Mouse (Mus musculus): ENCODE data around the gene Uchl5. TPM values are rescaled to one million over a fixed set of nuclear protein-coding genes. Genes with fewer than 3 reads are reported as not detected.

The Uchl5 gene
- total RNA-seq, 2 experiments from 2014 or later: 19.6 to 28.3 TPM

DNA sequence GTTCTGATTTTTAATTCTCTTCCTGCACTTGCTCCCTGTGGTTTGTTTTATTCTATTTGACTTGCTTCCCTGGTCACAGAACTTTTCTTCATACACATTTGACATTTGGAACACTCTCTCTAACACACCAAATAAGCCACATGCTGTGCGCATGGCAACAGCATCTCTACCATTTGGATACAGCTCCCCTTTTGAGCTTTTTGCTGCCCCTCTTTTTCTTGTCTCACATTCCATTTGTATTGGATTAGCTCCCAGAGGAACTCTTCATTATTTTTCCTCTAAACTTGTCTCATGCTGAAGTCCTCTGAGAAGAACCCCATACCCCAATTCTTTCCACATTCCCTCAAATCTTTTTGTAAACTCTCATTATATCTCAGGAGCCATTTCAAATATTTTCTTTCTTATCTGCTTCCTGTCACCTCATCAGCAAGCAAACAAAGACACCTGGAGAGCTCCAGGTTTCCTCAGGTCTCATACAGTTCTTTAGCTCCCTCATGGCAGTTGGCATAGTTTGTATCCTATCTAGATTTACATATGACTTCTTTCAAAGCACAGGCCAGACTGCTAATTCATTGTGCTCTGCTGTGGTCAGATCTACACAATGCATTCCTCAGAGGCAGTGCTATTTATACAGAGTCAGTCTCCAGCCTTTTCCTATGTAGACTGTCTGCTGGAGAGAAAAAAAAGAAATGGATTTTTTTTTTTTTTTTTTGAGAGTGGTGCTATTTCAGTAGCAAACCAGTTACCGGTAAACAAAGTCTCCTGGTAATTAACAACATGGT is 43.2 kb downstream of the Uchl5 start:
- intact Hi-C loops (cut with DNase I): no loop called here
- no peak for TF ChIP-seq CTCF (IDR thresholded peaks at IDR 0.05)
- no peak for DNase-seq
- no peak overlapping the region for H3K4me3 ChIP-seq
- no peak overlapping the region for H3K27ac ChIP-seq

DNA sequence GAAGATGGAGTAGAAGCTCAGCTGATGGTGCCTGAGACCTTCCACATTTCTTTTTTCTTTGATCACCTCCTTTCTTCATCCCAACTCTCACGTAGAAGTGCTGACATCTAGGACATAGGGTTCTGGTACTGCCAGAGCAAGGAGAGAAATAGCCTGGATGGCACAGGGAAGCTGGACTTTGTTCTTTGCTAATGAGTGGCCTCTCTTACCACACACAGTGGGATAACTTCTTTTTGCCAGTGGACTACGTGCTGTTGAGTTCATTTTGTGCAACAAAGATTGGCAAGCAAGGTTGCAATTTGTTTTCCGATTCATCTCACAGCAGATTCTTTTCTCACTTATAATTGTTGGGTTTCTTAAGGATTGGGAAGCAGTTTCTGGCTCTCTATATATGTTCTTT is 45.6 kb downstream of the Uchl5 start:
- no peak for DNase-seq
- intact Hi-C loops (cut with DNase I): no loop called here
- TF ChIP-seq CTCF (IDR thresholded peaks at IDR 0.05): no peak
- Histone ChIP-seq H3K27ac (no peak overlapping the region), H3K4me3 (no peak overlapping the region)

DNA sequence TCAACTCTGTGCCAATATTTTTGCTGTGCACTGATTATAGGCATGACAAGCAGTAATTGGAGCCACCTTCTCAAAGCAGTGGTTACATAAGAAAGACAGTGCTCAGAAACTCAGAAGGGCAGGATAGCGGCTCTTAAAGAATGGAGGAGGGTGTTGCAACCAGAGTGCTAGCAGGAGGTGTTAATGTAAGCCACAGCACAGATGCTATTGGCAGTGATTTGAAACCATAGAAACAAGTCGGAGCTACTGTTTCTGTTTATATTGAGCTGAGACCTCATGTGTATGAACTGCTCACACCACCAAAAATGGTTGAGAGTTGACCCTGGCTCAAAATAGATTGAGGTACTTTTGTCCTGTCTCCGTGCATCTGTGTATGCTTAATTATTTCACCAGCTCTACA is 53.6 kb downstream of the Uchl5 start:
- intact Hi-C loops (cut with DNase I): no loop called here
- no peak for DNase-seq
- Histone ChIP-seq H3K27ac (peak overlapping the region; percentile 24; the same call in 1 of the 2 replicates), H3K4me3 (no peak overlapping the region)
- no peak for TF ChIP-seq CTCF (IDR thresholded peaks at IDR 0.05)

DNA sequence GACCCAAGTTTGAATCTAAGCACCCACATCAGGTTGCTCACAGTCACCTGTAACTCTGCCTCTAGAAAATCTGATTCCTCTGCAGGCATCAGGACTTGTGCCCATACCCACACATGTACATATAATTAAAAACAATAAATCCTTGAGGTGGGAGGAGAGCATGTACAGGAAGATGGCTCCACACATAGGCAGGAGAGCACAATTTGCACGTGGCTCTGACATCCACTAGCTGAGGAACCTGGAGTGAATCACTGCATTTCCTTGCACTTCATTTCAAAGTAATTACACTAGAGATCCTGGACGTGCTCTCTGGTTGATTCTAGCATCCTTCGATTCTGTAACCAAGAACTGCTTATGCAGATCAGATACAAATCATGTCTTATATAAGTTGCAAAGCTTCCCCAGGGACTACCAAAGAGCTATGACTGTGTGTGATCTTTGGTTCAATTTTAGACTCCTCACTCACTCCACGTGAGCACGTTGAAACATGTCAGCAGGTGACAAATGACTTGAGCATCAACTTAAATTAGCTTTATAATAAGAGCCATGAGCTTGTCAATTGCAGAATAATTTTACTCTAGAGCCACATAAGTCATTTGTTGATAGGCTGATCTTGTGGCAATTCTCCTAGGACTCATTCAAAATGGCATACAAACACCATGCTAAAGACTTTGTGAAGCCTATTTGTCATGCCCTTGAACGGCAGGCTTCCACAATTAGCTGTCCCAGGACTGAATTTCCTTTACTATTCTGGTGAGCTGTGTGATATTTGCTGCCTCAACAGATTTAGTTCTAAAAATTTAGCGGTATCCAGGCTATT is 59.5 kb downstream of the Uchl5 start:
- intact Hi-C loops (cut with DNase I): no loop called here
- Histone ChIP-seq H3K4me3 (no peak overlapping the region), H3K27ac (peak overlapping the region; percentile 55)
- DNase-seq: no peak
- TF ChIP-seq CTCF (IDR thresholded peaks at IDR 0.05): no peak

DNA sequence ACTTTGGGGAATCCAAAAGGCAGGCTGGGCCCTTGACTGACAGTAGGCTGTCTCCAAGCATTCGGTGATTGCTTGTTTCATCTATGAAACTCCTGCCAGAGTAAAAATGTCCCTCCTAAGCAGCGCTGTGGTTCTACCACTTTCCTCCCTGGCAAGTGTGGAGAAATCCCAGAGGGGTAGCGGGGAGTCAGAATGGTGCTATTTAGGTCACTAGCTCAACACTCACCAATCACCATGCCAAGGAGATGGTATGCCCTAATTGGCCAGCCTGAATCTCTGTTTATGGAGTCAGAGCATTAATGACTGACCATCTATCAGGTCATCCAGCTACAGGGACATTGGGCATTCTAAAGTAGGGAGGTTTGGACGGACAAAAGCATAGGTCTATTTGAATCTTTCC is 60.6 kb downstream of the Uchl5 start:
- DNase-seq: peak; percentile 54
- peak overlapping the region; percentile 55 for H3K27ac ChIP-seq
- intact Hi-C loops (cut with DNase I): no loop called here
- H3K4me3 ChIP-seq: no peak overlapping the region
- TF ChIP-seq CTCF (IDR thresholded peaks at IDR 0.05): no peak

DNA sequence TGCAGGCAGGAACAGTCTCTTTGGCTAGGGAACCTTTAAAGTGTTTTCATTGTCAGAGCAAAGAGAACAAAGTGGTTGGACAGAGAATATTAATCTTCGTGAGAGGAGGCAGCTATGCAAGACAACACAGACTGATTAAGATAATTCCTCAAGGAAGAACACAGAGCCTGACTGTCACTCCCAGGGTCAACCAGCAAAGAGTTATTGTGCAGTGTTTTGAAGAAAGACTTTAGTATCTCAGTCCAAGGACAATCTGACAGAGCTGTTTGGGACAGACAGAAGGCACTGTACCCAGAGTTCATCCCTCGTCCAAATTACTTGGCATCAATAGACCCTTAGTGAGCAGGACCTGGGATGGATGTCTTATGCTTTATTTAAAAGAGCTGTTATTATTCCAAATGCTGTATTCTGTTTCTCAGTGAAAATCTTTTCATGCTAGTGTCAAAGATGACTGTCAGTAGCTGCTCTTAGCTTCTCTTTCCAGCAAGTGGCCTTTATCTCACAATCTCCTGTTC is 61.9 kb downstream of the Uchl5 start:
- Histone ChIP-seq H3K27ac (no peak overlapping the region), H3K4me3 (no peak overlapping the region)
- intact Hi-C loops (cut with DNase I): no loop called here
- no peak for DNase-seq
- TF ChIP-seq CTCF (IDR thresholded peaks at IDR 0.05): no peak

DNA sequence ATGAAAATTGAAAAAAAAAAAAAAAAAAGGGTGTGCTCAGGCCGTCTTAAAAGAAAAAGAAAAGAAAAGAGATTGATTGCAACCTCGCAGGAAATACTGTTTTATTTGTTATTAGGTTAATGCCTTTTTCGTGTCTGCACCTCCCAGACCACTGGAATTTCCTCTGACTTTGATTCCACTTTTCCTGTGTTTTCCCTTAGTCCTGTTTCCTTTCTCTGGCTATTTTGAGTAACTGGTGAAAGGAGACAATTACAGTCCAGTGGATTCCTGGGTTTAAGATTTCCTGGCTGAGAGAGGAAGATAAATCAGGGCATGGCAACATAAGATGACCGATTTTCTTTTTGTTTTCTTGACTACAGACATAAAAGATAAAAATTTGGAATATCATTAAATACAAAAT is 75.3 kb downstream of the Uchl5 start:
- Histone ChIP-seq H3K4me3 (no peak overlapping the region), H3K27ac (peak overlapping the region; percentile 81)
- no peak for DNase-seq
- TF ChIP-seq CTCF (IDR thresholded peaks at IDR 0.05): no peak
- intact Hi-C loops (cut with DNase I): no loop called here

DNA sequence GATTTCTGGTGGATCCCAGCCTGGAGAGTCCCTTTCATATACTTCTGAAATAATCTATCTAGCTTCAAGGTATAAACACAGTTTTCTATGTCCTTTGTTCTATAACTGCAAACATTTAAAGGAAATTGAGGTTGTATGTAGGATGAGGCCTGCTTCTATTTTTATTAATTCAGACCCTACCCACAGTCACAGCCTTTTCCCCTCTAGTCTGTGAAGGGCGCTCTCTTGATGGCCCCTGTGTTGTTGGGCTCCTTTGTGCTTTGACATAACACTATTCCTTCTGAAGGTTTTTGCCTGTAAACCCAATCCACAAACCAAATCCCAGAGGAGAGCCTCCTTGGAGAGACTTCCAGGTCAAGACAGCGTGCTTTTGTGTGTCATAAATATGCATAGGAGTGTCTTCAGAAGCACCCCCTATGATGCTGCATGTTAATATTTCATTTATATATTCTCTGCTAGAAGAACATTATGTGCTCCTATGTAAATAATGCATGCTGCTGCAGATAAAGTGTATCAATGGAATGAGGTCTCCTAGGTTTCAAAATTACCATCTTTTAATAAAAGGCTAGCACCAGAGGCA is 75.8 kb downstream of the Uchl5 start:
- intact Hi-C loops (cut with DNase I): no loop called here
- peak overlapping the region; percentile 81 for H3K27ac ChIP-seq
- no peak for DNase-seq
- H3K4me3 ChIP-seq: no peak overlapping the region
- no peak for TF ChIP-seq CTCF (IDR thresholded peaks at IDR 0.05)

DNA sequence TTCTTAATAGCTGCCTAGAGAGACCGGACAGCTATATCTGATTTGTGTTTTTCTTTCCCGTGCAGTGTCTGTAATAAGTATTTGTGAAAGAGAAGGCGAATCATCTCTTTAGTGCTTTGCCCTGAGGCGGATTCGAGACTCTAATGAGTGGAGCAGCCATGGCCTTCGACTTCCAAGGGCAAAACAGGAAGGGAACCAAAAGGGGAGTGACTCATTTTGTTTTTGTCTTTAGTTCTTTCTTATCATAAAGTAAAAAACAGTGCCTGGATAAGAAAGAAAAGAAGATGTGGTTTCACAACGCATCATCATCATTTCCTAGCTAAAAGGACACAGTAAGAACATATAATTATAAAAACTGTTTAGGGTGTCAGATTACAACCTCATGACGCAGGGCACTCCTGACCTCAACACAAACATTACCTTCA is 76.6 kb downstream of the Uchl5 start:
- peak overlapping the region; percentile 81 for H3K27ac ChIP-seq

DNA sequence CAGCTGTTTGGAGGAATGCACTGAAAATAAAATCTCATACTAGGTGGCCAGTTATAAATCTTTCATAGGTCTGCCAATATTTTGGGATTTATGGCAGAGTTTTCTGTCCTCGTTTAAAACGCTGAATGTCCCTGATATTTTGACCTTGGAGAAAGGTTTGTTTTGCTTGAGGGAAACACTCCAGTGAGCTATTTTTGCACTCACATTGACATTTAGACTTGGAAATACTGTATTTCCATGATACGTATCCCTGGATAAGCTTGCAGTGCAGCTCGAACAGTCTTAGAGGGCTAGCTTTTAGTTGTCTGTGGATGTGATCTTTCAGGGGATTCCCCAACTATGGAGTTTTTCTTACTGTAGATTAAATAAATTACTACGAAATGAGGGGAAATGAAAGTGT is 78.6 kb downstream of the Uchl5 start:
- Histone ChIP-seq H3K4me3 (peak overlapping the region; percentile 8; the same call in 1 of the 2 replicates), H3K27ac (peak overlapping the region; percentile 81)
- TF ChIP-seq CTCF (IDR thresholded peaks at IDR 0.05): no peak
- DNase-seq: no peak
- intact Hi-C loops (cut with DNase I): loop anchor here (5.0 kb wide), 1 partner anchor 47 kb away; no protein-coding TSS in a partner anchor

More for the DNA sequence above, 76.6 kb downstream of the Uchl5 start:
- intact Hi-C loops (cut with DNase I): no loop called here
- DNase-seq: no peak
- no peak overlapping the region for H3K4me3 ChIP-seq
- TF ChIP-seq CTCF (IDR thresholded peaks at IDR 0.05): no peak

Other genes with a start within 250 kb of the Uchl5 start
- gene B3galt2, start 136.6 kb upstream of the Uchl5 start, total RNA-seq (2021): under 1 TPM; 0.31 to 0.98 TPM
- gene Cdc73, start 74.4 kb upstream of the Uchl5 start, total RNA-seq (2021): 10 to 100 TPM; 48.8 to 52.7 TPM
- gene Glrx2, start 60.9 kb upstream of the Uchl5 start, total RNA-seq (2021): 10 to 100 TPM; 77.3 to 81.4 TPM
- gene Trove2, start 204 bp upstream of the Uchl5 start, total RNA-seq (2021): 1 to 10 TPM; 2.7 to 3.8 TPM
- 1 to 10 TPM; 3.0 to 9.5 TPM for gene Rgs2, start 226.9 kb downstream of the Uchl5 start, total RNA-seq (2021)